Mouse (Mus musculus) thymus, postnatal 4 days (tissue): ENCODE results near the gene Ceacam16.

Experiments
- DNase-seq: peaks from one replicate; pipeline ENCODE4 v3.0.0; 2021

The Ceacam16 gene

DNA sequence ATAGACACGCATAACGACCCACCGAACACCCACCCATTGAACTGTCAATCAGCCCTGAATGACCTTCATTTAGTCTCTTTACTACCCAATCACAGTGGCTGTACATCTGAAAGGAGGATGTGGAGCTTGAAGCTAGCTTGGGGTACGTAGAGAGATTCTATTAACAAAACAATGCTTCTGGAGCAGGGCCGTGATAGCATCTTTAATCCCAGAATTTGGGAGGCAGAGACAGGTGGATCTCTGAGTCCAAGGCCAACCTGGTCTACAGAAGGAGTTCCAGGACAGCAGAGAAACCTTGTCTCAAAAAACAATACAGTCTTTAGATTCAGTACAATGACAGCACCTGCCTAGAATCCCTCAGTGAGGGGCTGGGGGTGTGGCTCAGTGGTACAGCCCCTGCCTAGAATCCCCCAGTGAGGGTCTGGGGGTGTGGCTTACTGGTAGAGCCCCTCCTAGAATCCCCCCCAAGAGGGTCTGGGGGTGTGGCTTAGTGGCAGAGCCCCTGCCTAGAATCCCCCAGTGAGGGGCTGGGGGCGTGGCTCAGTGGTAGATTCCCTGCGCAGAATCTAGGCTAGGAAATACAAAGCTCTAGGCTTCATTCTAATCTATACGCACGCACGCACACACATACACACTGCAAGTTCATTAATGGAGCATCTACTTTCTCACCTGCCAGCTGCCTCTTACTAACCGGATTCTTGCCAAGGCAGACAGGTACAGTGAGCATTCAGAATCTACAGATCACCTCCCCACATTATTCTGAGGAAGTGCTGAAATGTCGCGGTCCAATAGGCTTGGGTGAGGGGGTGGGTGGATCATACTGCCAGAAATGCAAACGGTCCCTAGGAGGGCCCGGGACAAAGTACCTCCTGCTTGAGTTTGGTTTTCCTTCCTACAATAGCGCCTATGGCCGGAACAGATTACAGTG, 45.5 kb downstream of the Ceacam16 start:
- no peak for DNase-seq

DNA sequence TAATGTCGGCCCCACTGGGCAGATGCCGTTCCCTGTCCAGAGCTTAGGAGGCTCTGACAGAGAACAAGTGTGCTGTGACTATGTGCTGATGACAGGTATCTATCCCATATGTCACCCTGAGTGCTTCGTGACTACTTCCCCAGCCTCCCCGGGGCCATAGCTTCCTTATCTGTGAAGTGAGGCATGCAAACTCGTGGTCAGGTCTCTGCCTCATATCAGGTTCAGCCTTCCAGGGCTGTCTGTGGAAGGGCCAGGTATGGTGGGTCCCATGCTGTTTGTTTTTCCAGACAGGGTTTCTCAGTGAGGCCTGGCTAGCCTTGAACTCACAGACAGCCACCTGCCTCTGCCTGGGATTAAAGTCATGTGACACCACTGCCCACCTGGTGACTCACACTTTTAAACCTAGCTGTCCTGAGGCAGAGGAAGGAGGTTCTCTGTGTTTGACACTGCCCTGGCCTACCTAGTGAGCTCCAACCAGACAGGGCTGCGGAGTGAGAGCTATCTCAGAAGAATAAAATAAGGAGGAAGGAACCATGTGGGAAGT, 47.4 kb downstream of the Ceacam16 start:
- DNase-seq, result no peak

DNA sequence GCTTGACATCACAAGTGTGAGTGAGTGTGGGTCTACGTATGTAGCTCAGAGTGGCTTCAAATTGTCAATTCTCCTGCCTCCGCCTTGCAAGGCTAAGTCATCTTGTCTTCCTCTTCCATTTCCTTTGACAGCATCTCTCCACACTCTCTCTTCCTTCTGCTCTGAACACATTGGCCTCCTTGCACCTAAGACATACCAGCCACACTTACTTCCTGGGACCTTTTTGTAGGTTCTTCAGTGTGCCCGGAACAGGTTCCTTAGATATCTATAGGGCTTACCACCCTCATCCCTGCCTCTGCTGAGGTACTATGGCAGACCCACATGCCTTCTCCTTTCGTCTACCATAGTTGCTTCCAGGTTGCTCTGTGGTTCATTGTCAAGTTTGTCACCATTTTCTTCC, 47.9 kb downstream of the Ceacam16 start:
- no peak for DNase-seq

DNA sequence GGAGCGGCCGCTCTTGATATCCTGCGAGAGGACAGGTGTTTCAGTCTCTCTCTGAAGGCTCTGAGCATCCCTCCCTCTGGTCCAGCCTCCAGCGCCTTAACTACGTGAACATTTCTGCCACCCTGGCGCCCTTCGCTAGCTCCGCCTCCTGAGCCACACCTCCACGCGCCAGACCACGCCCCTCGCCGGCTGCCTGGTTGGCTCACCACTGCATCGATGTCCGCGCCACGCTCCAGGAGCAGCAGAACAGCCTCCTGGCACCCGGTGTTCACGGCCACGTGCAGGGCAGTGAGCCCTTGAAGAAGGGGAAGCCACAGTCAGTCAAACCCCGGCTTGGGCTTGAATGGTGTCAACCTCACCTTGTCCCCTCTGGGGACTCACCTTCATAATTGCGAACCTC, 50.0 kb downstream of the Ceacam16 start:
- peak; percentile 68 for DNase-seq

DNA sequence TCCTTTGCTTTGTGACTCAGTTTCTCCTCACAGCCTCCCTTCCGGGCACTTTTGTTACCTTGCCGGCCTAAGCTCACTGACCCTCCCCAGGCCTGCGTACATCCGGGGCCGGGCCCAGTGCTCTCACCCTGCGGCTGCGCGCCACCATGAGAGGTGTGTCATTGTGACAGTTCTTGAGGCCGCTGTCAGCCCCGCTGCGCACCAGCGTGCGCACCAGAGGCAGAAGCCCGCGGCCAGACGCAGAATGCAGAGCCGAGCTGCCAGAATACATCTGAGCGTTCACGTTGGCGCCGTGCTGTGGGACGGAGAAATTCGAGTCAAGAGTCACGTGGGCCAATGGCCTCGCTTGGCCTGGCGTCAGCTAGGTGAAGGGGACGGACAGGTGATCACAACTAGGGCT, 51.7 kb downstream of the Ceacam16 start:
- no peak for DNase-seq

DNA sequence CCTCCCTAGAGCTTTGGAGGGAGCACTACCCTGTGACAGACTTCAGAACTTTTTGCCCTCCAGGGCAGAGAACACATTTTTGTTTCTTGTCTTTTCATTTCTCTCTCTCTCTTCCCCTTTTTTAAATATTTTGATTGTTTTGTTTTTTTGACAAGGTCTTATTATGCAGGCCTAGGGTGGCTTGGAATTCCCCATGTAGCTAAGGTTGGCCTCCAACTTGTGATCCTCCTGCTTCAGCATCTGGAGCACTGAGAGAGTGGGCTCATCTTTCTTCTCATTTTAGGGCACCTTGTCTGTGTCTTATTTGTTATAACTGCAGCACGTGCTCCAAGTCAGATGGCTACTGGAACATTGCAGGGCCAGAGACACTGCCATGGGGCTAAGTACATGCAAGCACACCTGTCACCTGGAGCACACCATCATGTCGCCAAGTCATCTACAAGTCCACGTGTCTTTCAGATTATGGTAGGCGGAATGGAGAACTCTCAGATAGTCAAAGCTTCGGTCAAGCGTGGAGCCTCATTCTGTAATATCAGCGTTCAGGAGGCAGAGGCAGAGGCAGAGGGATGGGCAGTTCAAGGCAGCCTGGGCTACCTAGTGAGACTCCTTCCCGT, 54.6 kb downstream of the Ceacam16 start:
- no peak for DNase-seq

DNA sequence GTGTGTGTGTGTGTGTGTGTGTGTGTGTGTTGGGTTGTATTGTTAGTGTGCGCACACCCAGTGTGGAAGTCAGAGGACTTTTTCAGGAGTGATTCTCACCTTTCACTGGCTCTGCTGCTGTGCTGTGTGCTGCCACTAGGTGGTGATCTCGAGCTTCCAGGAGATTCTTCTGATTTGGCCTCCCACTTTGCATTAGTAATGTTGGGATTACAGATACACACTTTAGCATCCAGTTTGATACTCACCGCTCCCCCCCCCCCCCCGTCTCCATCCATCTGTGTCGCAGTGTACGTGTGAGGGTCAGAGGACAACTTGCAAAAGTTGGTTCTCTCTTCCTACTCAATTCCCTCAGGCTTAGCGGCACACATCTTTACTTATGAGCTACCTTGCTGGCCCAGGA, 58.1 kb downstream of the Ceacam16 start:
- DNase-seq, result peak; percentile 88
